In the genomic region with DNA sequence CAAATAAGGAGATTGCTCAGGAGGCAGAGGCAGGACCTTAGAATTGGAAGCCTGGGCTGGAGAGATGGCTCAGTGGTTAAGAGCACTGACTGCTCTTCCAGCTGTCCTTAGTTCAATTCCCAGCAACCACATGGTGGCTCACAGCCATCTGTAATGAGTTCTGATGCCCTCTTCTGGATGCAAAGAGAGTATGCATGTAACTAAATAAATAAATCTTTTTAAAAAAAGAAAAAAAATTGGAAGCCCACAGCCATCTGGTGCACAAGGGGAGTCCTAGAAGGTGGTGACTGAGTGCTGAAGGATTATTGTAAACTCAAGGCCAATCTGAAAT, we compare ENCODE assay signal across 23 mouse cellular contexts. TPM values are rescaled to one million over a fixed set of nuclear protein-coding genes. Genes with fewer than 3 reads are reported as not detected.
DNase-seq lines count a peak whose midpoint lies in the region; ATAC-seq and TF ChIP-seq lines count a peak whose summit lies in the region.
"Had no signal": no experiment of that assay in that cellular context is flagged by ENCODE, and none has a peak within 500 bp of the region (broad histone marks: within the 10 kb centered on the region; RNA-seq: fewer than 3 reads in every experiment).

No protein-coding gene starts in this region.

- DNase-seq in kidney, postnatal 0 days (ENCODE audit: low spot score): peak; percentile 26
- DNase-seq in kidney, adult 2 months: no peak
- DNase-seq in 416B (ENCODE audit: low read depth): peak; percentile 49
- no peak for DNase-seq in cerebellum, adult 11 months
- no peak for DNase-seq in cerebellum, adult 11-12 months
- DNase-seq in layer of hippocampus, postnatal 36 days: no peak
- DNase-seq: cerebellum, adult 18-20 months; cerebellum, postnatal 36 days; gastrocnemius, postnatal 10 days; heart, postnatal 14 days; kidney, adult 8-10 months; kidney, postnatal 4 days; lung, postnatal 10 days; spleen, adult 18-20 months had no signal

- H3K27me3 ChIP-seq in kidney, postnatal 0 days (ENCODE audit: insufficient read depth, low read length): no peaks in the 10 kb centered on the region
- no peaks in the 10 kb centered on the region for H3K27me3 ChIP-seq in kidney, adult 2 months (replicated peaks; ENCODE audit: control insufficient read depth, insufficient read depth, low read length)
- no peaks in the 10 kb centered on the region for H3K27me3 ChIP-seq in ES-Bruce4 (ENCODE audit: control insufficient read depth, insufficient read depth, low read length, poor library complexity, severe bottlenecking)
- H3K27me3 ChIP-seq: stomach, embryonic 15.5 days had no signal

- no peak for TF ChIP-seq EP300 in ES-Bruce4 (IDR thresholded peaks at IDR 0.05; ENCODE audit: insufficient read depth, low read depth, low read length)

- no peaks in the 10 kb centered on the region for H3K9me3 ChIP-seq in kidney, postnatal 0 days (replicated peaks; ENCODE audit: low read length)
- H3K9me3 ChIP-seq in ES-Bruce4 (replicated peaks; ENCODE audit: control insufficient read depth, insufficient read depth, low read length, poor library complexity, severe bottlenecking): no peaks in the 10 kb centered on the region
- H3K9me3 ChIP-seq: limb, embryonic 10.5 days; liver, embryonic 12.5 days; megakaryocyte, embryonic 14.5 days; stomach, embryonic 15.5 days had no signal

- H3K4me1 ChIP-seq in kidney, postnatal 0 days (replicated peaks; ENCODE audit: insufficient read depth, low read length): no peaks in the 10 kb centered on the region
- H3K4me1 ChIP-seq in kidney, adult 2 months (ENCODE audit: control insufficient read depth, insufficient read depth, low read length): no peaks in the 10 kb centered on the region; the same call in 1 of the 2 replicates
- H3K4me1 ChIP-seq in ES-Bruce4 (ENCODE audit: control insufficient read depth, insufficient read depth, low read length): peaks cover 2% of the 10 kb centered on the region
- peaks cover 12% of the 10 kb centered on the region for H3K4me1 ChIP-seq in embryonic fibroblast, embryonic 13.5 days (ENCODE audit: control insufficient read depth, insufficient read depth, low read length)

- H3K4me3 ChIP-seq in kidney, postnatal 0 days (replicated peaks; ENCODE audit: low read depth, low read length): no peak overlapping the region
- no peak overlapping the region for H3K4me3 ChIP-seq in kidney, adult 2 months (ENCODE audit: insufficient read depth, low read depth, low read length)
- no peak overlapping the region for H3K4me3 ChIP-seq in ES-Bruce4 (ENCODE audit: low read depth, low read length)
- no peak overlapping the region for H3K4me3 ChIP-seq in embryonic fibroblast, embryonic 13.5 days (ENCODE audit: insufficient read depth, low read length)
- H3K4me3 ChIP-seq: limb, embryonic 10.5 days; liver, embryonic 12.5 days; megakaryocyte, embryonic 14.5 days; stomach, embryonic 15.5 days had no signal

- no peak for TF ChIP-seq POLR2A in kidney, adult 2 months (IDR thresholded peaks at IDR 0.05; ENCODE audit: low read depth, low read length)
- TF ChIP-seq POLR2A in ES-Bruce4 (IDR thresholded peaks at IDR 0.05; ENCODE audit: insufficient read depth, low read length): no peak
- TF ChIP-seq POLR2A in embryonic fibroblast, embryonic 13.5 days (IDR thresholded peaks at IDR 0.05; ENCODE audit: low read depth, low read length): no peak

- peak; percentile 54 for TF ChIP-seq CTCF in kidney, postnatal 0 days (IDR thresholded peaks at IDR 0.05; ENCODE audit: low read depth)
- TF ChIP-seq CTCF in kidney, adult 2 months (conservative IDR thresholded peaks at IDR 0.05; ENCODE audit: insufficient read depth, insufficient read length, low read depth, low read length): no peak
- TF ChIP-seq CTCF in ES-Bruce4 (IDR thresholded peaks at IDR 0.05; ENCODE audit: low read depth, low read length): peak; percentile 2
- no peak for TF ChIP-seq CTCF in embryonic fibroblast, embryonic 13.5 days (IDR thresholded peaks at IDR 0.05; ENCODE audit: borderline replicate concordance, insufficient read depth, low read length)

- no peak for ATAC-seq in kidney, postnatal 0 days (replicated peaks; ENCODE audit: low FRiP score, low read depth)
- ATAC-seq: liver, embryonic 12.5 days; midbrain, embryonic 16.5 days had no signal

- no peak overlapping the region for H3K4me2 ChIP-seq in kidney, postnatal 0 days (ENCODE audit: low read length)
- H3K4me2 ChIP-seq: heart, embryonic 11.5 days; hindbrain, embryonic 14.5 days; liver, embryonic 12.5 days; stomach, embryonic 15.5 days had no signal

- H3K36me3 ChIP-seq in kidney, postnatal 0 days (ENCODE audit: insufficient read depth, low read length): no peaks in the 10 kb centered on the region
- no peaks in the 10 kb centered on the region for H3K36me3 ChIP-seq in kidney, adult 2 months (ENCODE audit: control insufficient read depth, insufficient read depth, low read length)
- no peaks in the 10 kb centered on the region for H3K36me3 ChIP-seq in ES-Bruce4 (ENCODE audit: control insufficient read depth, insufficient read depth, low read length, poor library complexity, severe bottlenecking)
- H3K36me3 ChIP-seq: stomach, embryonic 15.5 days had no signal

- H3K27ac ChIP-seq in kidney, postnatal 0 days: no peak overlapping the region
- H3K27ac ChIP-seq in kidney, adult 2 months (ENCODE audit: insufficient read depth, low read depth, low read length): no peak overlapping the region
- peak overlapping the region; percentile 45; the same call in 1 of the 2 replicates for H3K27ac ChIP-seq in ES-Bruce4 (ENCODE audit: insufficient read depth, low read length)
- H3K27ac ChIP-seq in embryonic fibroblast, embryonic 13.5 days (ENCODE audit: insufficient read depth, low read length): peak overlapping the region; percentile 97
- H3K27ac ChIP-seq: hindbrain, embryonic 14.5 days; limb, embryonic 10.5 days; liver, embryonic 12.5 days; stomach, embryonic 15.5 days had no signal

- H3K9ac ChIP-seq in kidney, postnatal 0 days (ENCODE audit: low read depth, low read length): no peak overlapping the region
- no peak overlapping the region; the same call in 1 of the 2 replicates for H3K9ac ChIP-seq in ES-Bruce4 (ENCODE audit: low read depth, poor library complexity, severe bottlenecking)
- H3K9ac ChIP-seq: hindbrain, embryonic 14.5 days; liver, embryonic 12.5 days; stomach, embryonic 15.5 days had no signal

RNA-seq across cellular contexts. Expression of a gene that starts 4.9 kb away (rescaled TPM):
- 34.0 and 35.8 TPM in 2 replicates for polyA plus RNA-seq in kidney, postnatal 0 days (2015; fragmentation: Nextera tagmentation; extraction: Ambion mirVana)
- 22.3 and 25.6 TPM in 2 replicates for polyA plus RNA-seq in kidney, adult 2 months (2012; rRNA removed)
- 316 and 345 TPM in 2 replicates for polyA plus RNA-seq in ES-Bruce4 (2011; ENCODE audit: insufficient read depth, insufficient read length, low read depth, missing spikeins)
- polyA plus RNA-seq in embryonic fibroblast, embryonic 13.5 days (2011; ENCODE audit: insufficient read length, low read depth, missing spikeins): 272 and 280 TPM in 2 replicates
- 100 to 1,000 TPM; 128 to 132 TPM for total RNA-seq in layer of hippocampus, postnatal 36 days (2021)

RNA-seq across cellular contexts. Expression of a gene that starts 41.3 kb away (rescaled TPM):
- 4.6 and 5.5 TPM in 2 replicates for polyA plus RNA-seq in kidney, postnatal 0 days (2015; fragmentation: Nextera tagmentation; extraction: Ambion mirVana)
- polyA plus RNA-seq in kidney, adult 2 months (2012; rRNA removed): 10.4 and 12.1 TPM in 2 replicates
- polyA plus RNA-seq in ES-Bruce4 (2011; ENCODE audit: insufficient read depth, insufficient read length, low read depth, missing spikeins): 5.4 and 6.1 TPM in 2 replicates
- polyA plus RNA-seq in embryonic fibroblast, embryonic 13.5 days (2011; ENCODE audit: insufficient read length, low read depth, missing spikeins): 12.1 and 13.6 TPM in 2 replicates
- total RNA-seq in layer of hippocampus, postnatal 36 days (2021): 10 to 100 TPM; 83.8 to 94.3 TPM

Comparison
In these comparisons a context has a peak if more than half of its experiments do, and no peak if none do; other contexts are left out.
1. DNase-seq: peak in kidney, postnatal 0 days (single experiment) and 416B (single experiment); none in kidney, adult 2 months (single experiment), cerebellum, adult 11 months (single experiment), cerebellum, adult 11-12 months (single experiment) and layer of hippocampus, postnatal 36 days (0 of 2).
2. CTCF ChIP-seq: peak in kidney, postnatal 0 days (single experiment) and ES-Bruce4 (single experiment); none in kidney, adult 2 months (single experiment) and embryonic fibroblast, embryonic 13.5 days (single experiment).
3. H3K27ac ChIP-seq: peak in ES-Bruce4 (single experiment) and embryonic fibroblast, embryonic 13.5 days (single experiment); none in kidney, postnatal 0 days (single experiment) and kidney, adult 2 months (single experiment).